Mouse (Mus musculus) cerebellum, adult 2 months (tissue): ENCODE results near the gene Mrpl51.

Experiments
- CTCF ChIP-seq: fragments of 200-500 bp; IDR thresholded peaks from 2 replicates; pipeline ENCODE4 v1.5.1; 2011; ENCODE audit warnings: low read depth, mild to moderate bottlenecking, control low read depth, low read length, moderate library complexity, borderline replicate concordance; ENCODE audit not compliant: insufficient read depth
- POLR2A ChIP-seq: fragments of 200-500 bp; IDR thresholded peaks from 2 replicates; pipeline ENCODE4 v1.6.1; 2011; ENCODE audit warnings: low read length, control low read depth, borderline replicate concordance; ENCODE audit not compliant: insufficient read depth

DNA sequence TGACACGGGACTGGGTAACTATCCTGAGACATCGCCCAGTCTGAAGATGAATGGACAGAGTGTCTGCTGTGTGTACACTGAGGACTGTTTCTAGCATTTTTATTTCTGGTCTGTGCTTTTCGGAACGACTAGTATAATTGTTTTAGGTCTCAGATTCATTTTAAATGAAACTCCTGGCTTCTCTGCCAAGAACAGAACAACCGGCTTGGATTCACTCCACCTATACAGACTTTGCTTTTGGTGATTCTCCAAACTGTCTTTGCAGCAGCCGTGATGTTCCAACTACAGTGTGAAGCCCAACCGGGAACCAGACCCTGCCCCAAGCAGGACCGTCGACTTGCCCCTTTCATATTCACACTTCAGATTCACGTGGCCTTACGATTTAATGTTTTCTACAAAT lies 26.3 kb downstream of the Mrpl51 start:
- TF ChIP-seq CTCF (no peak), POLR2A (no peak)
